Mouse (Mus musculus) adrenal gland, postnatal 10 days (tissue): ENCODE measurements around the gene Mrgprh. TPM values are rescaled to one million over a fixed set of nuclear protein-coding genes. Genes with fewer than 3 reads are reported as not detected.
"Not testable (repeated sequence)": the region's sequence is repeated elsewhere in the genome, so short reads cannot be mapped to it uniquely, and the experiment has no call there.

Experiments used
- DNase-seq: peaks from one replicate; pipeline ENCODE4 v3.0.0; 2021; ENCODE audit warnings: mixed read lengths
- total RNA-seq, 2 experiments: library from RNA; stranded (reverse); gene quantifications; 2 replicates each; pipeline ENCODE4 v1.2.3; 2021

Mrgprh gene
- total RNA-seq, 2 experiments from 2014 or later: 0.27 to 0.58 TPM

DNA sequence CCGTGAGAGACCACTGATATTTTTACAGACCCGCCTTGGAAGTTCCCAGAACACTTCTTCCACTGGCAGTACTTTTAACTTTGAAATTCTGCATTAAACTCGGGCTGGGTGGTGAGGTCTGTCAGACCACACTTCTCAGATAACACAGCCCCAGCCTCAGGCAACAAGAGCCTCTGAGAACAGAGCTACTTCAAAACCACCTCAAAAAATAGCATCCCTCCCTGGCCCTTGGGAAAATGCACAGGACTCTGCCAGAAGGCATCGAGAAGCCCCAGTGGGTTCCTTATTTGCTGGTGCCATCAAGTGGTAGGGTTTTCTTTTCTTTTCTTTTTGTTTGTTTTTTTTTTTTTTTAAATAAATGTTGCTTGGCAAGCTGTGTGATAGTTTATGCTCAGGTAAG, 7.2 kb upstream of the Mrgprh start:
- DNase-seq: no peak

DNA sequence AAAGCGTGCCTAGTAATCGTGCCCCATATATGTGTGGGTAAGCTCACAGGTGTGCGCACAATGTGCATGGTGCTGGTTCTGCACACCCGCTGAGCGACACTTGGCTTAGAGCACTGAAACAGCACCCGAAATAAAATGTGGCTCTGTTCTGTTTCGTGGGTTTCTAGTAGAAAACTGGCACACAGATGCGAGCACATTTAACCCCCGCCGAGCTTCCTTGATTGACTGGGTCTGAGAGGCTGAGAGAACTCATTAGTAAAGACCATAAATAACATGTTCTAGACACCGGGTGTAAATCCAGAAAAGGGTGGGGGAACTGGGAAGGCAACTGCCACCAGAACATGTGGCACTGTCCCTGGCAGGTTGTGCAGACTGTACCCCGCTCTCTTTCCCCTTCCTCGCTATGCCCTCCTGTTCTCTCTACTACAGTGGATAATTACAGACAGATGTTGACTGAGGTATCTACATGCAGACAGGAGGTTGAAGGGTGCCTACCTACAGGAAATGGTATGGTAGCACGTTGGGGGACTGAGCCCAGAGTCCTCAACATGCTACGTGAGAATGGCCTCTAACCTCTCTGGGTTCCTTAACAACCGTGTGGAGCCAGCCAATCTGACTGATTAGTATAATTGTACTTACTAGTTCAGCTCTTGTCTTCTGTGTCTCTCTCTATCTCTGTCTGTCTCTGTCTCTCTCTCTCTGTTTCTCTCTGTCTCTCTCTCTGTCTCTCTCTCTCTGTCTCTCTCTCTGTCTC, 3.4 kb upstream of the Mrgprh start:
- no peak for DNase-seq

DNA sequence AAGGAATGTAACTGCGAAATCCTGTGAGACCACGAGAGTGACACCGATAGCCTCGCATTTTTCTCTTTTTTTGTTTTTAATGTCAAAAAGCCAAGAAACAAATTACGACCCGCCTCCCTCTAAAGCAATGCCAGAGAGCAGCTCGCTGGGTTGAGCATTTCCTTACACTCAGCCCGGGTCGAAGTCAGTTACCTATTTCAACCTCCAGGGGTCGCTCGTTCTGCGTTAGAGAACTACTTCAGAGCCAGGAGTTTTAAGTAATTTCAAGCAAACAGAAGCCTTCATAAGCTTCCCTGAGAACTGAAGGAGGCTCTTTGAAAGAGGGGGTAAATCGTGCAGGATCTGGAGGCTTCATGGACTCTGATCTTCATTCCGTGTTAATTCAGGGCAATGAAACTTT, 4.3 kb downstream of the Mrgprh start:
- DNase-seq: peak; percentile 86

DNA sequence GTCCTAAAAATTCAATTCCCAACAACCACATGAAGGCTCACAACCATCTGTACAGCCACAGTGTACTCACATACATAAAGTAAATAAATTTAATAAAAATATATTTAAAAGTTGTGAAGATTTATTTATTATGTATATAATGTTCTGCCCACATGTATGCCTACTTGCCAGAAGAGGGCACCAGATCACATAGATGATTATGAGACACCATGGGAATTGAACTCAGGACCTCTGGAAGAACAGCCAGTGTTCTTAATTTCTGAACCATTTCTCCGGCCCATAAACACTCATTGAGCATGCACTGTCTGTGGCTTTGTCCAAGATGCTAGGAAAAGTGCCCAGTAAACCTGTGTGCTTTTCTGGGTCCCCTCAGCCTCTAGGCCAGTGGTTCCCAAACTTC, 5.4 kb downstream of the Mrgprh start:
- no peak for DNase-seq

DNA sequence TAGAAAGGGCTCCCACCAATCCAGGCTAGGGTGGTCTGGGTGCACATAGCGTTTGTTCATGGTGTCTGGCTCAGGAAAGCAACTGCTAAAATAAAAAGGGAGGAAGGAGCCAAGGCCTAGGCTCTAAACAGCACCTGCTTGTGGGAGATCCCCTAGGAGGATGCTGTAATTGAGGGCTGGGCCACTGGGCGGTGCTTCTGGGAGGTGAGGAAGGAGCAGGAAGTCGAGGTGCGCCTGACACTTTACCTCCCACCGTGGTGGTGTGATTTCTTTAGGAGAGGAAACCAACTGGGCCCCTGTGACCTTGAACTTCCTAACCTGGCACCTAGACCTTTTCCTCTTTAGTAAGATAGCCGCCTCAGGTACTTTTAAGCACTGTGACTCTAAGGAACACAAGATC, 10.8 kb downstream of the Mrgprh start:
- peak; percentile 27 for DNase-seq

DNA sequence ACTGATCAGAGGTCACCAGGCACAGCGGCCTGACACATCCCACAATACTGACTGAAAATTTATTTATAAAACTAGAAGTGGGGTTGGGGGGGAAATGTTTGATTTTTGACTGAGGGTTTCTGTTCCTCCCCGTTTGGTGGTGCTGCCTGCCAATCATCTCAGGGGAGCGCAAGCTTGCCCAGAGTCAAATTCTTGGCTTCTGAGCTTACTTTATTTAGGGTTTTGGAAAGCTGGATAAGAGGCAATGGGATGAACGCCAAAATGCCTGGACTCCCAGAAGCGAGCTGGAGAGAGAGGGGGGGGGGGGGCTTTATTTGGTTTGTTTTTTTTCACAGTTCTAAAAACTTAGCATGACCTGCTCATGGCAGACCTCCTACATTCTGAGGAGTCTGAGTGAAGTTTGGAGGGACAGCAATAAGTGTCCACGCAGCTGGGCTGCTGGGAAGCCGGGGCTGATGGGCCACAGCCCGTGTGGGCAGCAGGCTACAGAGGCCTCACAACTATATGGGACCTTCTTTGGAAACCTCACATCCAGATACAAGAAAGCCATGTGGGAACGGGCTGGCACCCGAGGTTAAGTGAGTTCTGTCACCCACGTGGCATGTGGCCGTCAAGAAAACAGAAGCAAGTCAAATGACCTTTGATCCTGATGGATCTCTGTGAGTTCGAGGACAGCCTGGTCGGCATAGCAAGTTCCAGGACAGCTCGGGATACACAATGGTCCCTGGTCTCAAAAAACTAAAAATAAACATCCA, 11.4 kb downstream of the Mrgprh start:
- peak; percentile 38 for DNase-seq

DNA sequence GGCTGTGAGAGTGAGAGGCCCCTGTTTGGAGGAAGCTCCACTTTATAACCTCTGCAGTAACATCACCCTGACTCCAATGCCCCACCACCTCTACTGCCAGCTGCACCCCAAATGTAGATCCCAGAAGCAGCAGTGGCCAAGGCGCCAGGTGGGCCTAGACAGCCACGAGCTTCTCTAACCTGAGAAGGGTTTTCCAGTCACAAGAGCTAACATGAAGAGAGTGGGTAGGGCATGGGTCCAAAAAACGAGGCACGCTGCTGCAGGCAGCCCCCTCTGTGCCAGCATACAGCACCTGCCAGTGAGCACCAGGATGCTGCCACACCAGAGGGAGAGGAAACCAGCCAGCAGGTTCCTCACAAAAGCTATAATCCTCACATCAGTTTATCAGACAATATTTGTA, 15.2 kb downstream of the Mrgprh start:
- no peak for DNase-seq

DNA sequence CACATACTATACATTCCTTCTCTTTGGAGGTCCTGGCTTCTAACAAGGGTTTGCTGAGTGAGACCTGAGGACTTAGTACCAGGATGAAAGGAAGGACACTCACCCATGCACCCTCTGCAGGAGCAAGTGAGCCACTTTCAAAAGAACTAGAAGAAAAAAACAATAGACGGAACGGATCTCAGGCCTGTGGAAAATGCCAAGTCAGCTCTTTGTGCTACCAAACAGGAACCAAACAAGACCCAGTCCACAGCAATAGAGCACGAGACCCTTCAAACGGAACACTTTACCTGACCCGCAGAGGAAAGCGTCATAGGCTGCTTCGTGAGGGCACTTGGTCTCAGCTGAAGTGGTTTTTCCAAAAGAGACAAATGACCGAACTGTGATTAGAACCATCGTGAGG, 16.2 kb downstream of the Mrgprh start:
- no peak for DNase-seq

DNA sequence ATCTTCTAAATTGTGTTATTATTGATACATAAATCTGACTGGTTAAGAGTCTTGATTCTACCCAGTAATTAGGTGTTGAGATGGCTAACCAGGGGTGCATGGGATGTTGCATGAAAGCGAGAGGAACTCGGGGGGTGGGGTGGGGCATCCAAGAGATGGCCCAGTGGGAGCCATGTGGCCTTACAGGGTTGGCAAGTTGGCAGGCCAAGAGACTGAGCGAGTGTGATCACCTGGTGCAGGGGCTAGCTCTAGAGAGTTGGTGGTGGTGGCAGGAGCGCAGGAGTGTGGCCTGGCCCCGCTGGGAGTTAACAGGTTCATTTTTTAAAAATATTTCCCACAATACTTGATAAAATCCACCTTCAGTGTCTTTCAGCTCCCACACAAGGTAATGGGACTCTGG, 21.8 kb downstream of the Mrgprh start:
- DNase-seq: no peak

DNA sequence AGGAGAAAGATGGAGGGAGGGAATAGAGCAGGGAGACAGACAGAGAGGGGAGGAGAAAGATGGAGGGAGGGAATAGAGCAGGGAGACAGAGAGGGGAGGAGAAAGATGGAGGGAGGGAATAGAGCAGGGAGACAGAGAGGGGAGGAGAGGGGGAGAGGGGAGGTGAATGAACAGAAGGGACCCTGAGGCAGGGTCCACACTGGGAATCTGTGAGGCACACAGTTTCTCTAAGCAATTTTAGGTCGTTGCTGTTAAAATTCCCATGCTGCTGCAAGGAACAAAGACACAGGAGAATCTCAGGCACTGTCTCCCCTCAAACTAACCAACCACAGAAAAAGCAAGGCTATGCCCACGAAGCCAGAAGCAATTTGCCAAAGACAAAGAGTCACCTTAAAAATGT, 22.8 kb downstream of the Mrgprh start:
- DNase-seq: not testable (repeated sequence)

DNA sequence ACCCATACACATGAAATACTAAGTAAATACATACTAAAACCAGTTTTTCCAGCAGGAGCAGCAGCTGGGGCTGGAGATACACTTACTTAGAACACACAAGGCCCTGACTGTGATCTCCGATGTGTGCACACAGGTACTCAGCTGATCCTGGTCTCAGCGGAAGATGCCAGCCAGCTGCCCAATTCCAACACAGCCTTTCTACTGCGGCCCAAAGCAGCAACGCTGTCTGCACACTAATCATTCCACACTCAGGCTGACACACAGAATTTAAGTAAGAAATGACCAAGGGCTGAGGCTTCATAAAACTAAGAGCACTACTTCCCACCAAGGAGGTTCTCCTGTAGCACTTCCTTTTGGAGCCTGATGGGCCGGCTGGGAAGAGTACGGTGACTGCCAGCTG, 26.5 kb downstream of the Mrgprh start:
- DNase-seq: no peak

DNA sequence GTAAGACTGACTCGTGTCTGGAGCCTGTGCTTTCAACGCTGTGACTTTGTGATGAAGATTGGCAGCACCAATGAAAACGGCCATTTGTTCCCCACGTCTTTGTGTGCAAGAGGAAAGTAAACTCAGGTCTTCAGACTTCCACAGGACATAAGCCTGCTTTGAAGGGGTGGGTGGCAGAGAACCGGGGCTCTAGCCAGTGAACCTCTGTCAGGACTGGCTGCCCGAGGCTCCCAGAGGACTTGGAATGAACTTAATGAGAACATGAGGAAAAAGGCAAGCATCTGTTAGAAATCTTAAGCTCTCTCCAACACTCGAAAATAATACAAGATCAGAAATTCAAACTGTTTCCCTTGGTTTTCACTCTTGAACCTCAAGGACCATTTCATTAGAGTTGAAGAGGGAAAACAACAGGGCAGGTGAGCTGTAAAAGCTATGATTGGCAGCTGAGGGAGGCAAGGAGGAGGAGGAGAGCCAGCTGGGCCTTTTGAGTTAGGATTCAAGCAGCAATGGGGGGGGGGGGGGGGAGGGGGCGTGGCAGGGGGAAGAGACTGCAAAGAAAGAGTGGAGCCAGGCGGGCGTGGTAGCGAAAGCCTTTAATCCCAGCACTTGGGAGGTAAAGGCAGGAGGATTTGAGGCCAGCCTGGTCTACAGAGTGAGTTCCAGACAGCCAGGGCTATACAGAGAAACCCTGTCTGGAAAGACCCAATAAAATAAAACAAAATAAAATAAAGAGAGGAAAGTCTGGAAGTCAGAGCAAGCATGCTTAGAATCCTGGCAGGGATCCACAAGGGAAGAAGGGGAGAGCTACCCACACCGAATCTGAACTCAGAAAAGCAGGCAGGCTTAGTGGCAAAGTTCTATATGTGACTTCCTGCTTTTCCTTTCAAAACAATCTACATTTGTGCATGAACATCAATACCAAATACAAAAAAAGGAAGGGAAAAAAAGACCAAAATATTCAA, 27.8 kb downstream of the Mrgprh start:
- DNase-seq: no peak

DNA sequence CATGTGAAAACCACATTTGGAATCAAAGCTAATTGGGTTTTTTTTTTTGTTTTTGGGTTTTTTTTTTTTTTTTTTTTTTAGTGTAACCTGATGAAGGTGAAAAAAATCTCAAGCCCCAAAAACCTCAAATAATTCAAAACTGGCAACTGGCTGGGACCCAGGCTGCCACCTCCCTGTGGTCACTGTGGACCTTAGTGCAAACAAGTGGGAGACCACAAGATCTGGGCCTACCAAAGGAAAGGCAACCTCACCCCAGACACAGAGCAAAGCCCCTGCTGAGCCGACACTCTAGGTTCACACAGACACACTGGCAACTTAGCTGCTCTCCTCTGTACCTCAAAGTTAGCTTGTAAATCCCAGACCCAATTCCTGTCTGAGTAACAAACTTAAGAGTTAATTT, 28.5 kb downstream of the Mrgprh start:
- DNase-seq: no peak

DNA sequence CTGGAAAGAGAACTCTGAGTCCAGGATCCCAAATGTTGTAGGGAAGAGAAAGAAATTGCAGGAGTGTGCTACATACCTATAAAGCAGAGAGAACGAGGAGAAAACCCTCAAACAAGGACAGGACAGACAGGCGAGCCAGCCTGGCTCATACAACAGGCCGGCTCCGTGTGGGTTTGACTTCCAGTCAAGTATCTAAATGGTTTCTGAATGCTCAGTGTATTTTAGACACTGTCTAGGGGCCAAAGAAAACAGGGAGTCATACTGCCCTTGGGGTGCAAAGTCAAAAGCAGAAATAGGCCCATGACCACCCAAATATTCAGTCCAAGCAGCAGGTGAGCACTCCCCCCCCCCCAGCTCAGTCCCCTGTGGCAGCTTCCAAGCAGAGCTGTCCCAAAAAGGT, 30.0 kb downstream of the Mrgprh start:
- no peak for DNase-seq

DNA sequence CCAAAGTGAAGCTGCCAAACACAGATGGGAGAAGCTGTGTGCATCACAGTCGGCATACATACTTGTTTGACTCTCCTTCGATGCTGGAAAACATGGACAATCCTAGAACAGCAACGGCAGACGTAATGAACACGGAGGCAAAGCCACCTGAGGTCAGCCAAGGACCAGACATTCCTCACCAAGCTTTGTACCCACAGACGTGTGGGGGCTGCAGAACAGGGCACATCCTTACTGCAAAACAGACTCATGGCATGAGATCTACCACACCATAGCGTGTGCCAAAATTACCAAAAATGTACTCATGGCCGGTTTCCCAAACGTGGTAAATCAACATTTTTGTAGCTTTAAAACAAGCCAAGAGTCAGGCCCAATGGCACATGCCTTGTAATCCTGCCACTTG, 30.6 kb downstream of the Mrgprh start:
- DNase-seq: no peak

DNA sequence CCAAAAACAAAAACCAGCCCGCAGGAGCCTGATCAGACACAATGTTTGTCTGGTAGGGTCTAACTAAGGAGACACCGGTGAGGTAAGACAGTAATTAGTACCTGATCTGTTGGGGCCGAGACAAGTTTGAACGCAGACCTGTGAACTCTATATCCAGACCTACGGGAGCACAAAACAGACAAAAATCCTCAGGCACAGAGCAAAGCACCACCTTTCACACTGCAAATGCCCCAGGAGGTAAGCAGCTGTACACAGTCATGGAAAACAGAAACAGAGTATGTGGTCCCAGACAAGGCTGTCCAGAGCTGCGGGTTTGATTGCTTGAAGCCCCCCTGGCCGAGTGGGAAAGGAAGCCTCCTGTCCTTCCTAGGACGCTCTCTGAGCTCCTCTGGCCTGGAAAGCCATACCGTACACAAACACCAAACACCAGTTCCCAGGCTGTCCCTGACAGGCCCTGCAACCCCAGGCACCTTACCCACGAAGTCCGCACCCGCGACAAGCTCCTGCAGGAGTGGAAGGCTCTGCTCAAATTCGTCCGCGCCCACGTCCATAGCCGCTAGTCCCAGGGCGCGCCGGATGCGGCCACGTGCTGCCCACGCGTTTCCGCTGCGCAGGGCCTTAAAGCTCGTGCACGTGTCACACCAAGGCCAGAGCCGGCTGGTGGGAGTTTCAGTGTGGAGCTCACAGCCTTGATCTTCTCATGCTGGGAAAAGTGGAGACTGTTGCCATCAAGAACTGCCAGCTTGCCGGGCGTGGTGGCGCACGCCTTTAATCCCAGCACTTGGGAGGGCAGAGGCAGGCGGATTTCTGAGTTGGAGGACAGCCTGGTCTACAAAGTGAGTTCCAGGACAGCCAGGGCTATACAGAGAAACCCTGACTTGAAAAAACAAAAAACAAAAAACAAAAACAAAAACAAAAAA, 33.8 kb downstream of the Mrgprh start, which contains the start of gene Pnldc1:
Gene Pnldc1, minus strand, starts transcription at position 870 of the 920 bp plus-strand sequence.
- DNase-seq: no peak

DNA sequence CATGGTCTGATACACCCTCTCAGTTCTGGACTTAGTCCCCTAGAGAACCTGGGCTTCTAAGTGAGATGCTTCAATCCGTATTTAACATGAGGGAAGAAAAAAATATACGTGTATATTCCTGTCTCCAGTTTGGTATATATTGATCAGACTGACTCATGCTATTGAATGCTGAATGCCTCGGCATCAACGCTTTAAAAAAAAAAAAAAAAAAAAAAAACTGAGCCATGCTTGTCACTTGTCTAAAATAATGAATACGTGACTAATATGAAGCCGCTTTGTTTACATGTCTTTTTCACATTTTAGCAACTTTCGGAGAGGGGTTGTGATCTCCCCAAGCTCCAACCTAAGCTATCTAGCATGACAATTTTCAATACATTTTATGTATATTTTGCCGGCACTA, 34.6 kb downstream of the Mrgprh start:
- no peak for DNase-seq

DNA sequence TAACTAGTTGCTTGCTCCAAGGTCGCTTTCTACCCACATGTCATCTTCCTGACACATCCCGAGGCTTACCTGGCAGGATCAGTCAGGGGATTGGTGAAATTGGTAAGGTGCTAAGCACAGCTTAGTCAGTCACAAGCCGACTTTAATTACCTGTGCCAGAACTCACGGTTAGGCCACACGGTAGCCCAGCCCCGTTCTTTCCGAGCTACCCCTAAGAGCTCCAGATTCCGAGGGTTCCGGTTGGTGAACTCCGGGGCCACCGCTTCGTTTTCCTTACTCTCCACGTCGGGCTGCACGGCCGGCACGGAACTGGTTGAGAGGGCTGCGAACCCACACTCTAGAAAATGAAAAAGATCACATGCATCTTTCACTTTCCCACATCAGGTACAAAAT, 39.6 kb downstream of the Mrgprh start, which contains the start of gene Tcp1:
Gene Tcp1, plus strand, starts transcription at position 214 of the 393 bp plus-strand sequence.
- DNase-seq: peak; percentile 47

DNA sequence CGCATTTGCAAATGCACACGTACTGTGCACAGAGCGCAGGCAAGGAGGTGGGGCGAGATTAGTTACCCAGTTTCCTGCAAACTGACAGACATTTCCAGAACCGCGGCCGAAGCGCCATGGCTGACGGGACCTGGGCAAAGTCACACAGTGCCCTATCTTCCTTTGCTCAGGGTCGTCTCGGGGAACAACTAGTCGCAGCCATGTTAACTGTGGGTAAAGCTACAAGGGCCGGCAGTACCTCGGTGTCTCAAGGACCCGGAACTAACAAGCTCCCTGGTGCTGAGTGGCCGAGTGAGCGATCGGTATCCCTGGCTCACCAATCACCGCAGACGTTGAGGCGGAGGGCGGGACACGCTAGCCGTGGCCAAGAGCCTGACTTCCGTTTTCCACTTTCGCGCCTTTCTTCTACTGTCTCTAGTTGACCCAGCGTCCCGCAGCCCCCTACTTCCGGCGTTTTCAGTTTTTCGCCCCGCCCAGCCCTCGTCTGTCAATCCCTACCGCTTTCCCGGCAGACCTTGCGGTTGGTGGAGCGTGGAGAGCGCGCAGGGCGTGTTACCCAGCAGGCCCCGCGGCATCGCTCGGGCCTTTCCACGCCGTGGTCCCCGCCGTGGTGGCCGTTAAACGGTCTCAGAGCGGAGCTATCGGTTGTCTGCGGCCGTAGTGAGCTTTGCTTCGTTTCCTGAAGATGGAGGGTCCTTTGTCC, 40.2 kb downstream of the Mrgprh start, which contains the start of gene Mrpl18:
Gene Mrpl18, minus strand, starts transcription at position 465 of the 703 bp plus-strand sequence.
- peak; percentile 98 for DNase-seq

DNA sequence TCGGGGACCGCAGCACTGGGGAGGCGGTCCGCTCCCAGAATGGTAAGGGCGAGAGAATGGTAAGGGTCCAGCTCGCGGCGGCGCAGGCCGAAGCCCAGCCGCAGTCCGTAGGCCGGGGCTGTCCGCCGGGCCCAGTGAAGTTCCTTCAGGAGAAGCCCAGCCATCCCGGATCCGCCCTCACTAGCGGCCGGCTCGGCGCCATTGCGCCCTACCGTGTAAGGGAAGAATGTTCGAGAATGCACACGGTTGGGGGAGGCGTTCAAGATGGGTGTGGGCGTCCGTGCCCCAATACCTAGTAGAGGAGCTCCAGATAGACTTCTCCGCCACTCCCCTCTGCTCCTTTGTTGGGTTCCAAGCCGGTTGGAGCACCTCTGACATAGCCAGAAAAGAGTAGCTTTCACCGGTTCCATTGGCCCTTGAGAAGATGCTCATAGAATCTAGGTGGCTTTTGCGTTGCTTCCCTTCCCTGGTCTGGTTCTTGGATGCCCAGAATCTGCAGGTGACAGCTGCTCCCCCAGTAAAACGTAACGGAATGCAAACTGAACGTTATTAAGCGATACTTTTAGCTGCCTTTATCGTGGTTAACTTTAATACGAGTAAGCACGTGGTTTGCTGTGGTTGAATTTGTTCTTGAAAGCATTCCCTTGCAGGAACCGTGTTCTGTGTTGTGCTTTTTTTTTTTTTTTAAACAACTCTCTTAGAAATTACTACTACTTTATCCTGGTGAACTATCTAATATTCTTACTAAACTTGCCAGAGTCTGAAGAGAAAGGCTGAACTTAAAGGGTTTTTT, 41.0 kb downstream of the Mrgprh start:
- no peak for DNase-seq
